8 mouse cellular contexts compared by ENCODE assay signal in the genomic region with DNA sequence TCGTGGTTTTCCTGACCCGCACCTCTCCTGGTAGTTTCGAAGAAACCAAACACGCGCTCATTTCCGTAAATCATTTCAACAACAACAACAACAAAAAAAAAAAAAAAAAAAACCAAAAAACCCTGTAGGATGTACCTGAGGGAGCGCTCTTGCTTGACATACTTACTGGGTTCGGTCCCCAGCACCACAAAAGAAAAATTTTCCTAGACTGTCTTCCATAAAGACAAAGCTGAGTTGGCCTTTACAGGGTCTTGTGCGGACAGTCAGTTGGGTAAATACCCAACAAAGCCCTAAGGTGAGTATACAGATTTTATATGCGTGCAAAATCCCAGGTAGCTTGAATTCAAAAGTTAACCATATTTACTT. TPM values are rescaled to one million over a fixed set of nuclear protein-coding genes. Genes with fewer than 3 reads are reported as not detected.
DNase-seq lines count a peak whose midpoint lies in the region; ATAC-seq and TF ChIP-seq lines count a peak whose summit lies in the region.
"Had no signal": no experiment of that assay in that cellular context is flagged by ENCODE, and none has a peak within 500 bp of the region (broad histone marks: within the 10 kb centered on the region; RNA-seq: fewer than 3 reads in every experiment).

No protein-coding gene starts in this region.

- no peak for TF ChIP-seq POLR2A in olfactory bulb, adult 2 months (IDR thresholded peaks at IDR 0.05; ENCODE audit: insufficient read depth, low read depth, low read length)

- no peaks in the 10 kb centered on the region for H3K4me1 ChIP-seq in lung, embryonic 14.5 days (ENCODE audit: insufficient read depth)
- H3K4me1 ChIP-seq in forebrain, embryonic 10.5 days = peaks cover 20% of the 10 kb centered on the region
- peaks cover 11% of the 10 kb centered on the region; the same call in 1 of the 2 replicates for H3K4me1 ChIP-seq in limb, embryonic 10.5 days
- H3K4me1 ChIP-seq in olfactory bulb, adult 2 months (ENCODE audit: control insufficient read depth, insufficient read depth, low read length) = peaks cover 2% of the 10 kb centered on the region; the same call in 1 of the 2 replicates

- peaks cover 37% of the 10 kb centered on the region for H3K36me3 ChIP-seq in lung, embryonic 14.5 days (ENCODE audit: insufficient read depth)
- H3K36me3 ChIP-seq in forebrain, embryonic 10.5 days (replicated peaks) = peaks cover 37% of the 10 kb centered on the region
- peaks cover 37% of the 10 kb centered on the region for H3K36me3 ChIP-seq in limb, embryonic 10.5 days

- ATAC-seq in lung, embryonic 14.5 days (ENCODE audit: insufficient read depth) = no peak; the same call in 1 of the 2 replicates

- no peaks in the 10 kb centered on the region for H3K27me3 ChIP-seq in lung, embryonic 14.5 days (ENCODE audit: insufficient read depth, low read length)
- no peaks in the 10 kb centered on the region for H3K27me3 ChIP-seq in forebrain, embryonic 10.5 days (ENCODE audit: poor library complexity, severe bottlenecking)
- no peaks in the 10 kb centered on the region for H3K27me3 ChIP-seq in limb, embryonic 10.5 days (ENCODE audit: low read depth, poor library complexity, severe bottlenecking)

- peak overlapping the region; percentile 50 for H3K4me3 ChIP-seq in lung, embryonic 14.5 days (ENCODE audit: low read depth, low read length)
- peak overlapping the region; percentile 64 for H3K4me3 ChIP-seq in forebrain, embryonic 10.5 days
- peak overlapping the region; percentile 64 for H3K4me3 ChIP-seq in limb, embryonic 10.5 days
- peak overlapping the region; percentile 45 for H3K4me3 ChIP-seq in olfactory bulb, adult 2 months (ENCODE audit: insufficient read depth, low read depth, low read length)

- 19% methylated on average over 10 of the region's 10 CpGs for WGBS in lung, embryonic 14.5 days
- 16% methylated on average over 10 of the region's 10 CpGs for WGBS in forebrain, embryonic 10.5 days
- 16% methylated on average over 10 of the region's 10 CpGs for WGBS in limb, embryonic 10.5 days
- WGBS in olfactory bulb, adult 2 months = 21% methylated on average over 10 of the region's 10 CpGs

- no peak for DNase-seq in lung, embryonic 14.5 days
- DNase-seq in lung, postnatal 25 days (ENCODE audit: low spot score) = no peak
- no peak for DNase-seq in forebrain, embryonic 10.5 days (ENCODE audit: extremely low spot score, low spot score)
- no peak for DNase-seq in limb, embryonic 10.5 days (ENCODE audit: low spot score)
- DNase-seq in layer of hippocampus, adult 18-20 months (ENCODE audit: low spot score in 2 of 2) = no peak
- no peak for DNase-seq in T-cell, adult 2 months (ENCODE audit: low spot score)

- TF ChIP-seq CTCF in lung, embryonic 14.5 days (IDR thresholded peaks at IDR 0.05; ENCODE audit: low read depth) = no peak
- TF ChIP-seq CTCF in olfactory bulb, adult 2 months (IDR thresholded peaks at IDR 0.05; ENCODE audit: insufficient read depth, low read depth, low read length) = no peak

- H3K4me2 ChIP-seq in lung, embryonic 14.5 days = peak overlapping the region; percentile 88

- no peaks in the 10 kb centered on the region for H3K9me3 ChIP-seq in lung, embryonic 14.5 days (ENCODE audit: low read depth, low read length)
- no peaks in the 10 kb centered on the region; the same call in 1 of the 2 replicates for H3K9me3 ChIP-seq in forebrain, embryonic 10.5 days
- H3K9me3 ChIP-seq in limb, embryonic 10.5 days (replicated peaks) = no peaks in the 10 kb centered on the region

- peak overlapping the region; percentile 69 for H3K9ac ChIP-seq in lung, embryonic 14.5 days

- peak overlapping the region; percentile 80 for H3K27ac ChIP-seq in lung, embryonic 14.5 days (ENCODE audit: low read depth)
- peak overlapping the region; percentile 87 for H3K27ac ChIP-seq in forebrain, embryonic 10.5 days
- peak overlapping the region; percentile 86 for H3K27ac ChIP-seq in limb, embryonic 10.5 days
- H3K27ac ChIP-seq in olfactory bulb, adult 2 months (ENCODE audit: insufficient read depth, low read depth, low read length) = peak overlapping the region; percentile 57; the same call in 1 of the 2 replicates

RNA-seq across cellular contexts. Expression of gene Pgbd1, which starts 0.3 kb away (rescaled TPM):
- polyA plus RNA-seq in lung, embryonic 14.5 days (2014; fragmentation: Nextera tagmentation; extraction: Ambion mirVana) = 2.3 and 2.6 TPM in 2 replicates
- polyA plus RNA-seq in forebrain, embryonic 10.5 days (2016; fragmentation: Nextera tagmentation; extraction: Ambion mirVana) = 5.9 and 6.0 TPM in 2 replicates
- polyA plus RNA-seq in limb, embryonic 10.5 days (2016; fragmentation: Nextera tagmentation; extraction: Ambion mirVana) = 4.9 and 5.1 TPM in 2 replicates
- not detected in 2 replicates for polyA plus RNA-seq in olfactory bulb, adult 2 months (2012; ENCODE audit: insufficient read depth, insufficient read length, low replicate concordance, missing spikeins)
- 1 to 10 TPM; 1.1 to 1.6 TPM for total RNA-seq in layer of hippocampus, adult 18-20 months (2021)

RNA-seq across cellular contexts. Expression of gene Zscan26, which starts 12.3 kb away (rescaled TPM):
- 26.6 and 27.6 TPM in 2 replicates for polyA plus RNA-seq in lung, embryonic 14.5 days (2014; fragmentation: Nextera tagmentation; extraction: Ambion mirVana)
- polyA plus RNA-seq in forebrain, embryonic 10.5 days (2016; fragmentation: Nextera tagmentation; extraction: Ambion mirVana) = 22.8 and 27.7 TPM in 2 replicates
- 26.1 and 29.9 TPM in 2 replicates for polyA plus RNA-seq in limb, embryonic 10.5 days (2016; fragmentation: Nextera tagmentation; extraction: Ambion mirVana)
- polyA plus RNA-seq in olfactory bulb, adult 2 months (2012; ENCODE audit: insufficient read depth, insufficient read length, low replicate concordance, missing spikeins) = not detected in 2 replicates
- 10 to 100 TPM; 54.4 to 55.9 TPM for total RNA-seq in layer of hippocampus, adult 18-20 months (2021)

RNA-seq across cellular contexts. Expression of gene Nkapl, which starts 27.1 kb away (rescaled TPM):
- 3.1 and 3.4 TPM in 2 replicates for polyA plus RNA-seq in lung, embryonic 14.5 days (2014; fragmentation: Nextera tagmentation; extraction: Ambion mirVana)
- polyA plus RNA-seq in forebrain, embryonic 10.5 days (2016; fragmentation: Nextera tagmentation; extraction: Ambion mirVana) = 2.5 and 3.2 TPM in 2 replicates
- 2.0 and 2.4 TPM in 2 replicates for polyA plus RNA-seq in limb, embryonic 10.5 days (2016; fragmentation: Nextera tagmentation; extraction: Ambion mirVana)
- not detected in 2 replicates for polyA plus RNA-seq in olfactory bulb, adult 2 months (2012; ENCODE audit: insufficient read depth, insufficient read length, low replicate concordance, missing spikeins)
- total RNA-seq in layer of hippocampus, adult 18-20 months (2021) = under 1 TPM; 0.57 to 0.96 TPM

RNA-seq across cellular contexts. Expression of gene Zkscan4, which starts 37.5 kb away (rescaled TPM):
- polyA plus RNA-seq in lung, embryonic 14.5 days (2014; fragmentation: Nextera tagmentation; extraction: Ambion mirVana) = 3.4 and 3.5 TPM in 2 replicates
- 3.7 and 4.0 TPM in 2 replicates for polyA plus RNA-seq in forebrain, embryonic 10.5 days (2016; fragmentation: Nextera tagmentation; extraction: Ambion mirVana)
- polyA plus RNA-seq in limb, embryonic 10.5 days (2016; fragmentation: Nextera tagmentation; extraction: Ambion mirVana) = 2.5 and 3.3 TPM in 2 replicates
- polyA plus RNA-seq in olfactory bulb, adult 2 months (2012; ENCODE audit: insufficient read depth, insufficient read length, low replicate concordance, missing spikeins) = not detected in 2 replicates
- 1 to 10 TPM; 5.9 to 6.6 TPM for total RNA-seq in layer of hippocampus, adult 18-20 months (2021)

RNA-seq across cellular contexts. Expression of gene Gm10065, which starts 38.1 kb away (rescaled TPM):
- not detected in 2 replicates for polyA plus RNA-seq in lung, embryonic 14.5 days (2014; fragmentation: Nextera tagmentation; extraction: Ambion mirVana)
- 1.1 TPM in 1 of 2 replicates, not detected in the other for polyA plus RNA-seq in forebrain, embryonic 10.5 days (2016; fragmentation: Nextera tagmentation; extraction: Ambion mirVana)
- not detected in 2 replicates for polyA plus RNA-seq in limb, embryonic 10.5 days (2016; fragmentation: Nextera tagmentation; extraction: Ambion mirVana)
- polyA plus RNA-seq in olfactory bulb, adult 2 months (2012; ENCODE audit: insufficient read depth, insufficient read length, low replicate concordance, missing spikeins) = not detected in 2 replicates
- total RNA-seq in layer of hippocampus, adult 18-20 months (2021) = not detected
- total RNA-seq: megakaryocyte progenitor cell, adult 5-6 weeks had no signal

Comparison
In these comparisons a context has a peak if more than half of its experiments do, and no peak if none do; other contexts are left out.
1. RNA of gene Zscan26, which starts 12.3 kb away (polyA plus RNA-seq): 26.1 to 29.9 TPM in limb, embryonic 10.5 days, 26.6 to 27.6 TPM in lung, embryonic 14.5 days and 22.8 to 27.7 TPM in forebrain, embryonic 10.5 days; not detected in olfactory bulb, adult 2 months; every median in the first group is over 10 times any median in the second.
2. Peak in every context shown above with its lines, with median percentiles within 50 percentile points of each other: H3K27ac ChIP-seq and H3K4me3 ChIP-seq.